Mouse (Mus musculus) adrenal gland, adult 18-20 months (tissue): ENCODE measurements at regions not wholly inside any gene's neighbourhood (a gene's known extent, or its start where the extent isn't known, plus 50 kb on each side); places are given as distances from the start of the nearest gene placed in this dataset.
"Not testable (repeated sequence)": the region's sequence is repeated elsewhere in the genome, so short reads cannot be mapped to it uniquely, and the experiment has no call there.

Source experiments
- DNase-seq, 2 experiments: peaks; one replicate each; pipeline ENCODE4 v3.0.0; 2021 to 2022; ENCODE audit warnings: low spot score in 2 of 2

DNA sequence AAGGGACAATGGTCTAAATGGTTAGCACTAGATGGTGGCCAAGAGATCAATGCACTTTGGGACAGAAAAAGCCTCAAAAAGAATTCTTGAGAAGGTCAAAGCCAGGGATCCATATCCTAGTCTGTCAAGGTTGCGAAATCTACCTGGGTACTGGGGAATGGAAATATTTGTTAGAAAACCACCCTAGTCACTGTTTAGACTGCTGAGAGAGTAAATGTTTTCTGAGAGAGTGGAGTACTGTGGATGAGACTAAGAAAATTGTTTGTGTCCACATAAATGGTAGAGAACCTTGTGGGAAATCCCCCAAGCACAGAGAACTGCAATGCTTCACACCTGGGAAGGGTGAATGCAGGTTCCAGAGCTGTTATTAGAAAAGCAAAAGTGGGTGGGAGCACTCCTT is 239.5 kb upstream of the Rarb start:
- no peak for DNase-seq

DNA sequence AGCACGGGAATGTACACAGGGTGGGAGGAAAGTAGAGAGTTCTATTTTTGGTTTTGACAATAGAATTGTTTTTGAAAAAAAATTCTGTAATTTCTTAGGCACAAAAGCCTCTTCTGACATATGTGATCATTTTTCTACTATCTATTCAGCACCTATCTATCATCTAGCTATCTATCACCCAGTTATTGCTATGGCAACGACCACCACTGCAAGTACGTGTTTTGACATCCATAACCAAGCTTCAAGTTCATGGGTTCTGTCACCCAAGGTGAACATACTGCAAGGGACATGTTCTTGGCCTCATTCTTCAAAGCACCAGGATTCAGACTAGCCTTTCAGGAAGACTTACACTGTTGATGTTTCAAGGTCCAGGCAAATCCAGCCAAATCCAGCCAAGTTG is 238.4 kb upstream of the Rarb start:
- no peak for DNase-seq

DNA sequence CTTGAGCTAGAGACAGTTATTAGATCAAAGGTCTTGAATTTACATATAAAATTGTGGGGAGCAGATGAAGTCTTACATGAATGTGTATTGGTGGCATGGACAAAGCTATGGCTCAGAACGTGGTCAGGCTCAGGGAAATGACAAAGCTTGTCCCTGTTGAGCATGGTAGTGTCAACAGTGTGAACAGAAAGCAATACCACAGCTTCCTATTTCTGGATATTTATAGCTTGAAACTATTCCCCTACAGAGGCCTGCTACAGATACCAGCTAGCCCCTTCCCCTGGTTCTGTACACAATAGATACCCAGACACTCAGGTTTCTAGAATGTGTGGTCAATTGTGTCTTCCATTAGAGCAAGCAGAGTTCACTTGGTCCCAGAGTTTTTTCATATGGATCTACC is 236.8 kb upstream of the Rarb start:
- DNase-seq = no peak

DNA sequence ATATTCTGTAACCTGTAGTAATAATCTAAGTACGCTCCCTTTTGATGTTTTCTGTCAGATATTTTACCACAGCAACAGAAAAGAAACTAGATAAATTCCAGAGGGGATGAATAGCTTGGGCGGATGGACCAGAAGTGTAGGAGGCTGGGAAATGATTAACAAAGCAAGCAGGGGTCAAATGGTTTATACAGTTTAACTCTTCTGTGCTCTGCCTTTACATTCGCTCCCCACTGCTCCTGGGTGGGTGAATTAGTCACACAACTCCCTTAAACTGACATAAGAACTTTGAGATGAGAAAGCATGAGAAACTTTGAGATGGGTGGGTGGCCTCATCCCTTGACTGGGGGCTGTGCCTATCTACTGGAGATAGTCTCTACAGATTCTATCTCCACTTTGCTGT is 235.4 kb upstream of the Rarb start:
- no peak for DNase-seq

DNA sequence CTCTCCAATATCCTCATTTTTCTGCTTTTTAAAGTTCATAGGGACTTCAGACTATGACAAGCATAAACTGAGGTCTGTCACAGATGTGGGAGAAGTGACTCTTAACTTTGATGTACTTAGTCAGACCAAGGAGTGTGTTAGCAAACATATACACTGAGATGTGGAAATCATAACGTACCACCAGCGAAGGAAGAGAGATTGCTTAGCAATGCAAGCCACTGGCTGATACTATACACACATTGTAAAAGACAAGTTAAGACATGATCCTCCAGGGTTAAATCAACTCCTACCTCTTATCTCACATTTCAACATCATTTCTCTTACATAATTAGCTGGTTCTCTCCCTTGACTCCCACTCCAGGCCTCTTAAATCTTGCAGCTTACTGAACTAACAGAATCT is 227.9 kb upstream of the Rarb start:
- no peak for DNase-seq

DNA sequence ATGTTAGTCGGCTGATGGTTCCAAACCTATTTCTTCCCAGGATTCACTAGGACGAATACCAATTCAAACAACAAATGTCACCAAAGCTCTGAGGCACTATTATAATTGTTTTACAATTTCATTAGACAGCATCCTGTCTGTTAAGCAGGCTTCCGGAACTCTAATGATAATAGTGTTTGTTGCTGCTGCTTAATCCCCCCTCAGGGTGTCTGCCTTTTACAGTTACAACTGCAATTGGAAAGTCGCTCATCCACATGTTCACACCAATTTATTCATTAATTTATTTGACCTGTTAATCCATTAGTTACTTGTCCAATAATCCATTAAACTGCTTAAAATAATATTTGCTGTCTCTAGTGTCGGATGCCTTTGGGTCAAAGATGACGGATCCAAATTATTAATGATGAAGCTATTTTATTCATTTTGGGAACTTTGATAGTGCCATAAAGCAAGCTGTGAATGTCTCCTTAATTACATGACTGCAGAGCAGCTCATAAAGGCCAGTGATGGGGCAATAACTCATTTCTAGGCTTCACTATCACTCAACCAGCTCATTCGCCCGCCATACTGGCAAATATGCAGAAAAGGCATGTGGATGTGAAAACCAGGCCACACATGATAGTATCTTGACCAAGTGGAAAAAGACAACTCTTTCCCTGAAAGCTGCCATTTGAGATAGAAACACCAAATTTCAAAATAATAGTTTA is 226.6 kb upstream of the Rarb start:
- no peak for DNase-seq

DNA sequence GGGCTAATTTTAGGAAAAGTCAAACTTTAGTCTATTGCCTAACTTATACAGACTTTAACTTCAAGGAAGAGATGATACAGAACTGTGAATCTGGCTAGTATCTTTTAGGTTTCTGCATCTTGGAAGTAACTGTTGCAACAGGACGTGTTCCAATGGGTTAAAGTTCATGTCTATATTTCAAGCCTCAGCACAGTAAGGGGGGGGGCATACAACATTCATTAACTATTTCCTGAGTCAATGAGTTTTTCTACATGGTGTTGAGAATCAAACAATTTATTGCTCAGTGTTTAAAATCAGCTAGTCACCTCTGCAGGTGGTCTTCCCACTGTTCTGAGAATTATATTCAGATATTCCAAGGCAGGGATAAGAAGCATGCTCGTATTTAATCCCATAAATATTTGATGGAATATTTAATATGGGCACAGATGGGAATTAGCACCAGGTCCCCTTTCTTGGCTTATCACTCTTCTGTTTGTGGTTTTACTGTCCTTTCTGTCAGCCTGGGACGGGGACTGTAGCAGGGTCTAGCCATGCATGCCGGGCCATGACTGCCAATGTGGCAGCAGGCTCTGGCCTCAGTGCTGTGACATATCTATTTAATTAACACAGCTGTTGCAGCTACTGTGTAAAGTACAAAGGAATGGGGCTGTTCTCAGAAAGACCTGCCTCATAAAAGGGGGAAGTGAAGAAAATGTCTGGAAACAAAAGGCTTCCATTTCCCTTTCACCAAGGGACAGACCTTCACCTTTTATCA is 201.8 kb upstream of the Rarb start:
- no peak for DNase-seq

DNA sequence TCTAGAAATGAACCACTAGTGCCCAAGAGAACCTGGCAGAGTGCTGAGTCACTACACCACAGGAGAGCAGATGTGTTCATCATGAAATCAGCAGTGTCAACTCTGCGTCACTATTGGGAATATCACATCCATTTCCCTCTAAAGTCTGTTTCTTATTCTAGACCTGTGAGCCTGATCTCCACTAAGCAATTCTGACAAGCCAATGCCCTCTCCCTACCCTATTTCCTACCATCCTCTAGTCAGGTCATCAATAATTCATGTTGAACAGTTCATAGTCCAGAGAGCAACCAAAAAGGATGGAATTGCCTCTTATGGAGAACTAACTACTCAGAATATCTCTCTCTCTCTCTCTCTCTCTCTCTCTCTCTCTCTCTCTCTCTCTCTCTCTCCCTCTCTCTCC is 194.0 kb upstream of the Rarb start:
- no peak for DNase-seq

DNA sequence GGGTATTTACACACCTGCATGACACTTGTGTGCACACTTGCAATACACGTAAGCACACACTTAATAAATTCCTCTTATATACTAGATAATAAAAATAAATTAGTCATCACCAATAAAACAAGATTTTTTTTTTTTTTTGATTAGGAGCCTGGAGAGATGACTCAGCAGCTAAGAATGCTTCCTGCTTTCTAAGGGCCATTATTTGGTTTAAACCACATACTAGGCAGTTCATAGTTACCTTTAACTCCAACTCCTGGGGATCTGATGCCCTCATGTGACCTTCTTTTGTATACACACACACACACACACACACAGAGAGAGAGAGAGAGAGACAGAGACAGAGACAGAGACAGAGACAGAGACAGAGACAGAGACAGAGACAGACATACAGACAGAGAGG is 193.2 kb upstream of the Rarb start:
- no peak for DNase-seq

DNA sequence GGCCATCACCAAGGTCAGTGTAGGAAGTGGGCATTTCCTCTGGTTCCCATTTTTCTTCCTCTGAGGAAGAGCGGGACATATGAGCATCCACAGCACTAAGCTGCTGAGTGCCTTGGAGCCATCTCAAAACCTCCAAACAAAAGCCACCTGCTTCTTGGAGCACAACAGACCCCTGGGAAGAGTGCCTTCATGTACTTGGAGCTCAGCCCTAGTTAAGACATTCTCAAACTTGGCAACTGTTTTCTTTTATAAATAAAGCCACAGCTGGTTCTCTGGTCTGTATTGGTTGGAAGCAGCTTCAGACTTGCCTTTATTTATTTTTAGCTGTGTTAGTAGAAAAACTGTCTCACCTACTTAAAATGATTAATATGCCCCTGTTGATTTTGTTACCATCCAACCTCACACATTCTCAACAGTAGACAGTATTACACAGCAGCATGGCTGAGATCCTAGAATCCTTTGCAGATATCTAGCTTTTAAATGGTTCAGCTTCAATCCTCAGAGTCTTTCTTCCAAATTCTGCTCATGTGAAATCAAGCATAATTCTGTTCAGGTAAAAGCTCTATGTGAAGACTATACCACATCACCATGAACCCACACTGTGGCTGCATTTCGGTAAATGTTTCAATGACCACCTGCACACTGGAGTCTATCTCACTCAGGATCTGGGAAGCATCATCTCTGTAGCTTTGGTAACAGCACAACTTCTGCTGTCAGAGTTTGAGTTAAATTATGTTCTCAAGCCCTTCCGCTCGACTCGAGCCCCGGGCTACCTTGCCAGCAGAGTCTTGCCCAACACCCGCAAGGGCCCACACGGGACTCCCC is 186.4 kb upstream of the Rarb start:
- DNase-seq = no peak

DNA sequence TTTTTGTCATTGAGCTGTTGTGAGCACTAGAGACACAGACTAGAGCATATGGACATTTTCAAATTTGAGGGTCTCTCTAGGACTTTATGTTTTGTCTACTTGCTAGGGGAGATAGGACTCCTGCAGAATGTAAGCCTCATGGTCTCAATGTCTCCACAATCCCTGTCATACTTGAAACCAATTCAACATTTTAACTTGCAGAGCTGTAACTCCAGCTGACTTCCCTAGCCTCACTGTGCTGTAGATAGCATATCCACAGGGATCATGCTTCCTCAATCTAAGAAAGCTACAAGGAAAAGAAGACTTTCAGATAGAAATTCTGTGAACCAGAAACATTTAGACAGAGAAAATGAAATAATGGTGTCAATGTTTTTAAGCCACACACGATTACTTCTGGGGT is 185.8 kb upstream of the Rarb start:
- no peak for DNase-seq

DNA sequence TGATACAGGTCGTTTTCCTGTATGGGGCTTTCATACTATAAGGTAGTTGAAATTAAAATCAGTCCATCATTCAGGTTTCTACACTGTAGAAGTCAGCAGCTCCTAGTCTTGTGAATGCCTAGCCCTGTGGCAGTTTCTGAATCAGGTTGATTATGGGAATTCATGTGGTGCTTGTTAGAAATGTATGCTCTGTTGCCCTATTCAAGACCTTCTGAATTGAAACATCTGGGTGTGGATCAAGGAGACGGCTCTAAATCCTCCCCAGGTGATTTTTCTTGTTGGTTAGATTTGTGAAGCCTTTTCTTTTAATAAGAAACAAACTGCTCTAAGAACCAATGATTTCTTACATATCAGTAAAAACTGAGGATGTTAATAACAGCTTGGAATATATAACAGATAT is 177.8 kb upstream of the Rarb start:
- no peak for DNase-seq

DNA sequence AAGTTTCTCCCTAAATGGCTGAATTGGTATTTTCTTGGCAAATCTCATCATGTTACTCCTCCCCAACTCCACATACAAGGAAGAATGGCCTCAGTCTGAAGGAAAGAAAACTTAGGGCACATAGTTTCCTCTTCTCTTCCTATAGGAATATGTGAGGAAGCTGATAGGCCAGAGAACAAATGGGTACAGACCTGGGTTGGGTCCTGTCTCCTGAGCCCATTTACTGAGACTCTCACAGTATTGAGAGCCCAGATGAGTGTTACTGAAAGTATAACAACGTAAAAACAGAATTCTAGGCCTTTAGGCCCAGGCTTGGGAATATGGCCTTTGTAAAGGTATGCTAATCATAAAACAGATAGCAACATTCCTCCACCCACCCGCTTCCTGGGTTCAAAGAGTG is 152.0 kb upstream of the Rarb start:
- DNase-seq = not testable (repeated sequence)

DNA sequence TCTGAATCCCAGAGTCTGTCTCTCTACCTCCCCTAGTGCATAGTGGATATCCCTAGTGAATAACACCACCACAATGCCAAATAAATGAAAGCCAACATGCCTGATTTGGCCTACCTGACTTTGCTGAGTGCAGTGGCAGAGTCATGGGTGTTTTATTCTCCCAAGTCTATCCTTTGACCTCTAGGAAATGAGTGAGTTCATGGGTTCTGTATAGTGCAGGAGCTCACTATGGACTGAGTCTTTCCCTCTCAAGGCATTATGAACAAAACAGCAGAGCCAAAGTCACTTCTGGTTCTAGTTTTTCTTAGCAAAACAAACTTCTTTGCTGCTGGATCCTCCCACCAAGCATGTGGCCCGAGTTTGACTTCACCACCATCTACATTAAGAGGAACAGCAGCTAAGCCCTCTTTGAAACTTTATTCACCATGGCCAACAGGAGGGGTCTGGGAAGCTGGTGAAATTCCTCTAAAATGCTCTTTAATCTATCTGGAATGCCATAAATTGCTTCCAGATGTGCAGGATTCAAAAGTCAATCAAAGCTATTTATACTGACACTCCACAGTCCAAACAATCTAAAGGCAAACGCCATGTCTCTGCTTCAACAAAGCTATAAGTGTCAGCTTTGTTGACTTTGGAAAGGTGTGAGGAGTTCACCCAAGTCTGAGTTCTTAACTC is 145.9 kb upstream of the Rarb start:
- no peak for DNase-seq

DNA sequence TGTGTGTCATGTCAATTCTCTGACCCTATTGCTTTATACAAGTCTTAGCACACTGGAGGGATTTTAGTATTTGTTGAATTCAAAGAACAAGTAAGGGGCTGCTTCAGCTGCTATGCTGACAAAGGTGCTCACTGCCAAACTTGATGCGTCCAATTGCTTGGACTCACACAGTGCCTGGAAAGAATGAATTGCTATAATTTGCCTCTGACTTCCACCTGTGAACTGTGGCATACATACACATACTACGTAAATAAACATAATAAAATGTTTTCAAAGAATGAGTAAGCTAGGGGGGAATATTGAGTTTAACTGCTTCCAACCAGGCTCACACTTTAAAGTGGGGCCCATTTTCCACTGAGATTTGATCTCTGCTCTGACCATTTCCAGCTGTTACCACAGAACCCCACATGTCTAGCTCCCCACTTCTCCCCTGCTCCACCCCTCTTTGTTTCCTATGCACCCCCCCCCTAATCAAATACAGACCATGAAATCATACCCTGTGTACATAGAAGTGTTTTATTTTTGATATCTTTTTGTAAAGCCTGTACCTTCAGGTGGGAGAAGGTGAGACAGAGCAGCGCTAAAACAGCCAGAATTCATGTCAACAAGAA is 143.4 kb upstream of the Rarb start:
- no peak for DNase-seq

DNA sequence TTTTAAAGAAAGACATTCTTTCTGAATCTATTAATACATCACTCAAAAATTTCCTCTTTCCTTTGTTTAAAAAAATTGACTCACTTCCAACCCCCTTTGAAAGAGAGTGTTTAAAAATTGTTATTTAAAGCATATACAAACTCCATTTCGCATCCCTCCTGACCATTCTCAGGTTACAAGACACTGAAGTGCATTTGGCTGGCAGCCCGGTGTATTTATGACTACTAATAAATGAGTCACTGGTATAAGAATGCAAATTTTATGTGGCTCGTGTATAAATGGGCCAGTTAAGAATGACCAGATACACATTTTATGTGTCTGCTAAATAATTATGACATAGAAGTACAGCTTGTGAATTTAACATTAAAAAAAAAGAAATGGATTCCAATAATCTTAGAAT is 138.8 kb upstream of the Rarb start:
- DNase-seq = no peak

DNA sequence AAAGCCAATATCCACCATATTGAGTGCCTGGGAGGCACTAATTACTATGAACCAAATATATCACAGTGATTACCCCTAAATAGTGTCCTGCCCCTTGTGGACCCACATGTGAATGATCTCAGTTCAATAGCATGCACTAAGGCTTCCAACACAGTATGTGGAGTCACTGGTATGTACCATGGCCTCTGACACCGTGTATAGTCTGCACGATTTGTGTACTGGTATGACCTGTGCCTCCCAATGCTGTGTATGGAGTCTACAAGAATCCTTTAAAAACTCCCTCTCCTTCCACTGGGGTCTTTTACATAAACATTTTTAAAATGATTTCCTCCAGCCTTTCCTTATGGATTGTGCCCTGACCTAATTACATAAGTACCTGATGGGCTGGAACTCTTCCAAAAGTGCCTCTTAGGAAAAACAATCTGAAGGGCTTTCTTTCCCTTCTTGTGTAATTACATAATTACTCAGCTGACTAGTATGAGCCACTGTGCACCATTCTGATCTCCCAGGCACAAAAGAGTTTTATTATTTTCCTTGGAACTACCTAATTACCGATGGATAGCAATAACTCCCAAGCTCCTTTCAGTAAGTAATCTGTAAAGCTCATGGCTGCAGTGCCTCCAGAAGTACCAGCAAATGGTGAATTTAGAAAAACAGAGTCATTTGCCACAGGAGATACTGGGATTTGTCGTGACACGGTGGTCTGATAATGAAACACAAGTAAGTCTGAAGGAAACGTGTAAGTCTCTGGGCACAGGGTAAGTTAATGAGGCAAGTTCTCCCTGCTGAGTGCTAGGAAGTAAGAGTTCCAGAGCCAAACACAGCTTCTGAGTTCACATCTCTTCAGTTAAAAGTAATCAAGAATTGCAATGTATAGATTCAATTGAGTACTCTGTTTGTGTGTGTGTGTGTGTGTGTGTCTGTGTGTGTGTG is 135.8 kb upstream of the Rarb start:
- DNase-seq = no peak

DNA sequence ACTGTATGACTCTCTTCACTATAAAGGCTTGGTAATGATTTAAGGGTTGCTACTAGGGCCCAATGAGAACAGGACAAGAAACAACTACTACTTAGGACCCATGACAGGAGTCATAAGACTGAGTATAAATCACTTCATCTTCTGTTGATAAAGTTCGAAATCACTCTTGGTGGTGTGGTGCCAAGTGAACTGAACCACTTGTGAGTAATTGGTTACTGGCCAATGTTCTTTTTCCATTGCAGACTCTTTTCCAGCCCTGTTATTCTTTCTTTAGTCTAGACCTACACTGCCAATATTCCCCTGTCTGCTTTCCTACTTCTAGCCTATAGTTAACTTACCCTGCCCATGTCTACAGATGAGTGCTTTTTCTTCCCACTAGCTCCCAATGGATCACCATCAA is 129.8 kb upstream of the Rarb start:
- DNase-seq = no peak

DNA sequence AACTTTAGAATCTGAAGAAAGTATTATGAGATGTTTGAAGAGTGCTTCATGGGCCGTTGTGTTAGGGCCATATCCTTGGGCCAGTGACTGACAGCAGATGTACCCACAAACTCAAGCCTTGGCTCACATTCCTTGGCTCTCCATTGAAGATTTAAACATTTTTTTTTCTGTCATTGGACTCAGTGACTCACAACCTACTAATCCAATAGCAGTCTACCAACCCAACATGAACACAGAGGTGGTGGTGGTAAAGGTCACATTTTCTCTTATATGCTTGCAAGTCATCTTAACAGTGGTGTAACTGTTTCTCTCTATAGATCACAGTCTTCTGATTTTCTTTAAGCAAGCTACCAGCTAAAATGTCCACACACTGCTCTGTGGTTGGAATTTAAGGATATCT is 125.5 kb upstream of the Rarb start:
- no peak for DNase-seq

DNA sequence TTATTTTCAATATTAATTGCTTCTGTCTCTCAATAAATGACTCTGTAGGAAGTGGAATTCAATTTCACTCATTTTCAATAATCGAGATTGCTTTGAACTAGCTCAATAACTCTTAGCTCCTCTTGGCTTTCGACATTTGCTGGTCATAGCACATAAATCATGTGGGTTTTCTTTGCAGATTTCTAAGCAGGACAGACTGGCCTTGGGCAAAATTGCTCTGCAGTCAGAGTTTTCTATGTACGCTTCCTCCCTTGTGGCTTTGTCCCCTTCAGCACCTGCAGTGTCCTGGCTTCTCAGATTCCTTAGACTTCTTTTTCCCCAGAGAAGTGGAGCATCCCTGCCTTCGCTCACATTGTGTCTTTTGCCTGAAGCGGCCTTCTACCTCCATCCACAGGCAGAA is 124.6 kb upstream of the Rarb start:
- DNase-seq = peak in 1 of 2 experiments; percentile 13
